Mouse (Mus musculus) midbrain, embryonic 10.5 days (tissue): ENCODE data around the gene Prph2. TPM values are rescaled to one million over a fixed set of nuclear protein-coding genes. Genes with fewer than 3 reads are reported as not detected.

ENCODE experiments used
- DNase-seq: peaks from one replicate; pipeline ENCODE4 v3.0.0-alpha.2; 2017; ENCODE audit warnings: low spot score
- H3K27ac ChIP-seq: fragments of 300-500 bp; sonication (generic); replicated peaks from 2 replicates; pipeline ENCODE4 v1.5.1; 2016; ENCODE audit warnings: mild to moderate bottlenecking
- H3K27me3 ChIP-seq: fragments of 300-500 bp; sonication (generic); 2 replicates; pipeline ENCODE4 v1.6.1; 2016; ENCODE audit warnings: low read depth, mild to moderate bottlenecking; ENCODE audit not compliant: poor library complexity, severe bottlenecking
- H3K36me3 ChIP-seq: fragments of 300-500 bp; sonication (generic); 2 replicates; pipeline ENCODE4 v1.6.1; 2016; ENCODE audit warnings: mild to moderate bottlenecking, moderate library complexity
- H3K4me1 ChIP-seq: fragments of 300-500 bp; sonication (generic); 2 replicates; pipeline ENCODE4 v1.6.1; 2016
- H3K4me3 ChIP-seq: fragments of 300-500 bp; sonication (generic); 2 replicates; pipeline ENCODE4 v1.5.1; 2016; ENCODE audit warnings: mild to moderate bottlenecking, moderate library complexity
- H3K9me3 ChIP-seq: fragments of 300-500 bp; sonication (generic); replicated peaks from 2 replicates; pipeline ENCODE4 v1.6.1; 2016; ENCODE audit warnings: mild to moderate bottlenecking
- WGBS: fragments of 180-500 bp; shearing (Covaris S2); methylation state at CpG from one replicate; pipeline ENCODE4 v1.1.7; 2016; 5-methylcytosine and 5-hydroxymethylcytosine counted together
- polyA plus RNA-seq: library from polyadenylated mRNA; unstranded; fragments of >200 nt; fragmentation: Nextera tagmentation; extraction: Ambion mirVana; gene quantifications from 2 replicates; pipeline ENCODE4 v1.2.1, GENCODE M21; 2016

The Prph2 gene
- polyA plus RNA-seq, 1 experiment from 2014 or later = not detected

- no peak overlapping the region for H3K27ac ChIP-seq
- H3K36me3 ChIP-seq = peaks cover 100% of the 10 kb centered on the region
- no peaks in the 10 kb centered on the region for H3K4me1 ChIP-seq
- H3K27me3 ChIP-seq = no peaks in the 10 kb centered on the region
- no peaks in the 10 kb centered on the region for H3K9me3 ChIP-seq
- no peak overlapping the region for H3K4me3 ChIP-seq
- DNase-seq = no peak
- WGBS = 96% methylated on average over 9 of the region's 9 CpGs
Observed at GRCm38 (mm10) chr17:46942421-46942820, 32.2 kb downstream of the Prph2 start.

- peaks cover 86% of the 10 kb centered on the region for H3K36me3 ChIP-seq
- no peaks in the 10 kb centered on the region for H3K4me1 ChIP-seq
- H3K27me3 ChIP-seq = no peaks in the 10 kb centered on the region
- no peak overlapping the region for H3K27ac ChIP-seq
- H3K4me3 ChIP-seq = no peak overlapping the region
- no peak for DNase-seq
- WGBS = 95% methylated on average over 9 of the region's 9 CpGs
- no peaks in the 10 kb centered on the region for H3K9me3 ChIP-seq
Observed at GRCm38 (mm10) chr17:46946276-46946675, 36.0 kb downstream of the Prph2 start.

- no peak for DNase-seq
- H3K36me3 ChIP-seq = peaks cover 100% of the 10 kb centered on the region
- WGBS = 92% methylated on average over 2 of the region's 2 CpGs
Observed at GRCm38 (mm10) chr17:46958045-46958444, 47.8 kb downstream of the Prph2 start.

GRCm38 (mm10) chr17:46960216-46960615, 50.0 kb downstream of the Prph2 start:
- Histone ChIP-seq H3K36me3 (peaks cover 100% of the 10 kb centered on the region), H3K4me1 (no peaks in the 10 kb centered on the region), H3K27me3 (no peaks in the 10 kb centered on the region), H3K9me3 (no peaks in the 10 kb centered on the region), H3K4me3 (no peak overlapping the region), H3K27ac (no peak overlapping the region)
- 91% methylated on average over 10 of the region's 10 CpGs for WGBS
- DNase-seq = no peak

More at GRCm38 (mm10) chr17:46958045-46958444, 47.8 kb downstream of the Prph2 start:
- Histone ChIP-seq H3K27ac (no peak overlapping the region), H3K9me3 (no peaks in the 10 kb centered on the region), H3K27me3 (no peaks in the 10 kb centered on the region), H3K4me1 (no peaks in the 10 kb centered on the region), H3K4me3 (no peak overlapping the region)

- WGBS = 90% methylated on average over 3 of the region's 3 CpGs
- Histone ChIP-seq H3K4me1 (no peaks in the 10 kb centered on the region), H3K27me3 (no peaks in the 10 kb centered on the region), H3K4me3 (no peak overlapping the region), H3K27ac (no peak overlapping the region), H3K36me3 (peaks cover 100% of the 10 kb centered on the region), H3K9me3 (no peaks in the 10 kb centered on the region)
- no peak for DNase-seq
Observed at GRCm38 (mm10) chr17:46962153-46962552, 51.9 kb downstream of the Prph2 start.

- 91% methylated on average over 13 of the region's 13 CpGs for WGBS
- no peak overlapping the region for H3K4me3 ChIP-seq
- H3K27me3 ChIP-seq = no peaks in the 10 kb centered on the region
- H3K9me3 ChIP-seq = no peaks in the 10 kb centered on the region
- no peaks in the 10 kb centered on the region for H3K4me1 ChIP-seq
- no peak for DNase-seq
- H3K27ac ChIP-seq = no peak overlapping the region
- peaks cover 100% of the 10 kb centered on the region for H3K36me3 ChIP-seq
Observed at GRCm38 (mm10) chr17:46963186-46963585, 52.9 kb downstream of the Prph2 start.

- DNase-seq = no peak
- peaks cover 100% of the 10 kb centered on the region for H3K36me3 ChIP-seq
- no peaks in the 10 kb centered on the region for H3K27me3 ChIP-seq
- no peak overlapping the region for H3K4me3 ChIP-seq
- 92% methylated on average over 14 of the region's 14 CpGs for WGBS
- no peaks in the 10 kb centered on the region for H3K9me3 ChIP-seq
- no peaks in the 10 kb centered on the region for H3K4me1 ChIP-seq
- H3K27ac ChIP-seq = no peak overlapping the region
Observed at GRCm38 (mm10) chr17:46966892-46967291, 56.6 kb downstream of the Prph2 start.

- peaks cover 100% of the 10 kb centered on the region for H3K36me3 ChIP-seq
- WGBS = 93% methylated on average over 7 of the region's 7 CpGs
- H3K4me1 ChIP-seq = no peaks in the 10 kb centered on the region
- H3K27me3 ChIP-seq = no peaks in the 10 kb centered on the region
- DNase-seq = no peak
- no peak overlapping the region for H3K4me3 ChIP-seq
- H3K27ac ChIP-seq = no peak overlapping the region
- no peaks in the 10 kb centered on the region for H3K9me3 ChIP-seq
Observed at GRCm38 (mm10) chr17:46972603-46973002, 62.3 kb downstream of the Prph2 start.

Other genes starting within 250 kb of the Prph2 start
- 69.4 and 69.6 TPM in 2 replicates for gene Rrp36, start 236.1 kb upstream of the Prph2 start, polyA plus RNA-seq
- 178 and 180 TPM in 2 replicates for gene Mea1, start 231.7 kb upstream of the Prph2 start, polyA plus RNA-seq
- 126 and 128 TPM in 2 replicates for gene Klhdc3, start 229.5 kb upstream of the Prph2 start, polyA plus RNA-seq
- 140 and 146 TPM in 2 replicates for gene Ppp2r5d, start 205.3 kb upstream of the Prph2 start, polyA plus RNA-seq
- gene Pex6, start 199.0 kb upstream of the Prph2 start, polyA plus RNA-seq = 20.5 and 20.8 TPM in 2 replicates
- gene Gnmt, start 181.3 kb upstream of the Prph2 start, polyA plus RNA-seq = 0.35 and 0.62 TPM in 2 replicates
- 69.5 and 75.0 TPM in 2 replicates for gene Cnpy3, start 158.2 kb upstream of the Prph2 start, polyA plus RNA-seq
- gene Ptcra, start 146.7 kb upstream of the Prph2 start, polyA plus RNA-seq = 0.53 and 0.55 TPM in 2 replicates
- 63.2 and 65.2 TPM in 2 replicates for gene 2310039H08Rik, start 137.8 kb upstream of the Prph2 start, polyA plus RNA-seq
- gene Rpl7l1, start 127.8 kb upstream of the Prph2 start, polyA plus RNA-seq = 197 and 219 TPM in 2 replicates
- 3.1 and 4.4 TPM in 2 replicates for gene Bicral, start 52.0 kb upstream of the Prph2 start, polyA plus RNA-seq
- 55.9 and 57.7 TPM in 2 replicates for gene Tbcc, start 19.8 kb upstream of the Prph2 start, polyA plus RNA-seq
- gene Ubr2, start 100.1 kb downstream of the Prph2 start, polyA plus RNA-seq = 15.5 and 16.5 TPM in 2 replicates